16 mouse cellular contexts compared by ENCODE assay signal in the genomic region with DNA sequence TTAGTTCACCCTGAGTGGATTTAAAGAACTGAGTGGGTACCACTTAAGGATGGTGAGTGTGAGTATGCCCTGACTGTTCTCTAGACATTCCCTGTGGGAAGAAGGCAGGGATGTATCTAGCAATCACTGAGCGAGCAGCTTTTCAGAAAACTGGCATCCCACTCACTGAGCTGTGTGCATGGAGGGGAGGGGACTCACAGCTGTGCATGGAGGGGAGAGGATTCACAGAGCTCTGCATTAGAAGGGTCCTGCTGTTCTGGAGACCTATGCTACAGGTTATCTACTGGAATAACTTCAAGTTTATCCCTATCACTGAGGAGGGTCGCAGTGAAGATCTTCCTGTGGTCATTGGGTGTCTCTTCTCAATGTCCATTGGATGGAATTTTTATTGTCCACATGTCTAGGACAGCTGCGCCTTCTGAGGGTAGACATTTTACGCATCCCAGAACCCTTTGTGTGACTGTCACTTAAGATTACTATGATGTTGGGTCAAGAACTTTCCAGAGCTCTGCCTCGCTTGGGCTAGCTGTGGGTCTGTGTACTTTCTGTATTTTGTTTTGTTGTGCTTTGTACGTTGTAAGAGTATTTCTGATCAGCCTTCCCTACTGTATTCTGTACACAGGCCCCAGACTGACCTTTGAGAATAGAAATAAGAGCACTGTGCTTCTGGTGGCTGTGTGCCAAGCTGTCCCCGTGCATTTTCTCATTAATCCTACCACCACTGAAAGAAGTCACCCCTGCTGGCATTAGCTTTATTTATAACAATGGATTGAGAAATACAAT.
DNase-seq lines count a peak whose midpoint lies in the region; ATAC-seq lines count a peak whose summit lies in the region.
"Had no signal": no experiment of that assay in that cellular context is flagged by ENCODE, and none has a peak within 500 bp of the region (broad histone marks: within the 10 kb centered on the region; RNA-seq: fewer than 3 reads in every experiment).

No protein-coding gene starts in this region.

- H3K4me1 ChIP-seq in hindbrain, embryonic 14.5 days (replicated peaks; ENCODE audit: control insufficient read depth, insufficient read depth, low read length) = peaks cover 10% of the 10 kb centered on the region; the same call in 1 of the 2 replicates
- peaks cover 9% of the 10 kb centered on the region for H3K4me1 ChIP-seq in hindbrain, embryonic 13.5 days (replicated peaks)
- no peaks in the 10 kb centered on the region for H3K4me1 ChIP-seq in lung, embryonic 15.5 days
- peaks cover 39% of the 10 kb centered on the region for H3K4me1 ChIP-seq in midbrain, embryonic 10.5 days
- H3K4me1 ChIP-seq in stomach, embryonic 16.5 days (ENCODE audit: control insufficient read depth, insufficient read depth, low read length) = no peaks in the 10 kb centered on the region; the same call in 1 of the 2 replicates

- 44% methylated on average over 7 of the region's 7 CpGs for WGBS in hindbrain, embryonic 14.5 days
- WGBS in hindbrain, embryonic 13.5 days = 44% methylated on average over 7 of the region's 7 CpGs
- 69% methylated on average over 7 of the region's 7 CpGs for WGBS in lung, embryonic 15.5 days
- WGBS in midbrain, embryonic 10.5 days = 75% methylated on average over 7 of the region's 7 CpGs
- WGBS in stomach, embryonic 16.5 days = 61% methylated on average over 7 of the region's 7 CpGs

- intact Hi-C loops in heart, postnatal 14 days (cut with DNase I) = no loop called here

- no peaks in the 10 kb centered on the region for H3K9me3 ChIP-seq in hindbrain, embryonic 14.5 days (ENCODE audit: control insufficient read depth, low read length)
- no peaks in the 10 kb centered on the region for H3K9me3 ChIP-seq in hindbrain, embryonic 13.5 days
- no peaks in the 10 kb centered on the region for H3K9me3 ChIP-seq in lung, embryonic 15.5 days
- H3K9me3 ChIP-seq in midbrain, embryonic 10.5 days (replicated peaks) = no peaks in the 10 kb centered on the region
- no peaks in the 10 kb centered on the region for H3K9me3 ChIP-seq in stomach, embryonic 16.5 days (replicated peaks; ENCODE audit: control insufficient read depth, low read length)

- H3K4me2 ChIP-seq in hindbrain, embryonic 14.5 days (replicated peaks) = no peak overlapping the region
- H3K4me2 ChIP-seq in hindbrain, embryonic 13.5 days = no peak overlapping the region
- no peak overlapping the region for H3K4me2 ChIP-seq in lung, embryonic 15.5 days
- no peak overlapping the region for H3K4me2 ChIP-seq in stomach, embryonic 16.5 days (ENCODE audit: low read depth, low read length)

- no peak overlapping the region for H3K4me3 ChIP-seq in hindbrain, embryonic 14.5 days (replicated peaks; ENCODE audit: low read length)
- no peak overlapping the region for H3K4me3 ChIP-seq in hindbrain, embryonic 13.5 days
- no peak overlapping the region for H3K4me3 ChIP-seq in lung, embryonic 15.5 days
- no peak overlapping the region for H3K4me3 ChIP-seq in midbrain, embryonic 10.5 days
- no peak overlapping the region for H3K4me3 ChIP-seq in stomach, embryonic 16.5 days (replicated peaks; ENCODE audit: low read length)
- H3K4me3 ChIP-seq: erythroblast, embryonic 14.5 days had no signal

- no peaks in the 10 kb centered on the region for H3K36me3 ChIP-seq in hindbrain, embryonic 14.5 days (replicated peaks; ENCODE audit: control insufficient read depth, insufficient read depth)
- H3K36me3 ChIP-seq in hindbrain, embryonic 13.5 days = peaks cover 6% of the 10 kb centered on the region; the same call in 1 of the 2 replicates
- peaks cover 8% of the 10 kb centered on the region for H3K36me3 ChIP-seq in lung, embryonic 15.5 days
- peaks cover 27% of the 10 kb centered on the region for H3K36me3 ChIP-seq in midbrain, embryonic 10.5 days
- H3K36me3 ChIP-seq in stomach, embryonic 16.5 days (ENCODE audit: control insufficient read depth, insufficient read depth, low read length) = peaks cover 5% of the 10 kb centered on the region

- DNase-seq in hindbrain, embryonic 14.5 days (ENCODE audit: low spot score) = peak; percentile 43
- DNase-seq in lung, postnatal 25 days (ENCODE audit: low spot score) = no peak
- no peak for DNase-seq in midbrain, embryonic 10.5 days (ENCODE audit: low spot score)
- no peak for DNase-seq in heart, postnatal 14 days
- DNase-seq: cerebellum, adult 18-20 months; heart, postnatal 10 days; kidney, adult 9 months; layer of hippocampus, adult 9-11 months; left cerebral cortex, postnatal 4 days; lung, postnatal 10 days; right cerebral cortex, postnatal 25 days; thymus, postnatal 25 days had no signal

- H3K27me3 ChIP-seq in hindbrain, embryonic 14.5 days (ENCODE audit: control insufficient read depth, insufficient read depth, low read length) = no peaks in the 10 kb centered on the region
- H3K27me3 ChIP-seq in hindbrain, embryonic 13.5 days = 0 out of 2 replicates have a peak, but pooled peaks cover 4% of the 10 kb centered on the region
- no peaks in the 10 kb centered on the region for H3K27me3 ChIP-seq in lung, embryonic 15.5 days
- no peaks in the 10 kb centered on the region for H3K27me3 ChIP-seq in midbrain, embryonic 10.5 days (ENCODE audit: low read depth, poor library complexity, severe bottlenecking)
- H3K27me3 ChIP-seq in stomach, embryonic 16.5 days (ENCODE audit: control insufficient read depth, insufficient read depth, low read length) = no peaks in the 10 kb centered on the region

- ATAC-seq in hindbrain, embryonic 14.5 days (ENCODE audit: low FRiP score) = peak; percentile 17; the same call in 1 of the 2 replicates
- ATAC-seq in hindbrain, embryonic 13.5 days (ENCODE audit: low FRiP score) = no peak
- peak; percentile 31; the same call in 1 of the 2 replicates for ATAC-seq in lung, embryonic 15.5 days (ENCODE audit: borderline replicate concordance, extremely low read depth, low FRiP score, low TSS enrichment)
- 0 out of 2 replicates have a peak, but pooled peaks have one; percentile 14 for ATAC-seq in stomach, embryonic 16.5 days (ENCODE audit: insufficient read depth, low FRiP score)

- H3K27ac ChIP-seq in hindbrain, embryonic 14.5 days = no peak overlapping the region
- no peak overlapping the region for H3K27ac ChIP-seq in hindbrain, embryonic 13.5 days
- H3K27ac ChIP-seq in lung, embryonic 15.5 days = no peak overlapping the region
- peak overlapping the region; percentile 14; the same call in 1 of the 2 replicates for H3K27ac ChIP-seq in midbrain, embryonic 10.5 days (replicated peaks)
- H3K27ac ChIP-seq in stomach, embryonic 16.5 days (ENCODE audit: low read length) = no peak overlapping the region

- no peak overlapping the region for H3K9ac ChIP-seq in hindbrain, embryonic 14.5 days
- no peak overlapping the region for H3K9ac ChIP-seq in hindbrain, embryonic 13.5 days
- H3K9ac ChIP-seq in lung, embryonic 15.5 days = no peak overlapping the region
- H3K9ac ChIP-seq in stomach, embryonic 16.5 days (ENCODE audit: low read length) = no peak overlapping the region
